Mouse (Mus musculus) Muller cell, postnatal 12 days (primary cell): ENCODE results near the gene Srrm2.

ENCODE experiments used
- DNase-seq: peaks from one replicate; pipeline ENCODE4 v3.0.0-alpha.2; 2015; ENCODE audit errors: inconsistent ontology term

Gene Srrm2

DNA sequence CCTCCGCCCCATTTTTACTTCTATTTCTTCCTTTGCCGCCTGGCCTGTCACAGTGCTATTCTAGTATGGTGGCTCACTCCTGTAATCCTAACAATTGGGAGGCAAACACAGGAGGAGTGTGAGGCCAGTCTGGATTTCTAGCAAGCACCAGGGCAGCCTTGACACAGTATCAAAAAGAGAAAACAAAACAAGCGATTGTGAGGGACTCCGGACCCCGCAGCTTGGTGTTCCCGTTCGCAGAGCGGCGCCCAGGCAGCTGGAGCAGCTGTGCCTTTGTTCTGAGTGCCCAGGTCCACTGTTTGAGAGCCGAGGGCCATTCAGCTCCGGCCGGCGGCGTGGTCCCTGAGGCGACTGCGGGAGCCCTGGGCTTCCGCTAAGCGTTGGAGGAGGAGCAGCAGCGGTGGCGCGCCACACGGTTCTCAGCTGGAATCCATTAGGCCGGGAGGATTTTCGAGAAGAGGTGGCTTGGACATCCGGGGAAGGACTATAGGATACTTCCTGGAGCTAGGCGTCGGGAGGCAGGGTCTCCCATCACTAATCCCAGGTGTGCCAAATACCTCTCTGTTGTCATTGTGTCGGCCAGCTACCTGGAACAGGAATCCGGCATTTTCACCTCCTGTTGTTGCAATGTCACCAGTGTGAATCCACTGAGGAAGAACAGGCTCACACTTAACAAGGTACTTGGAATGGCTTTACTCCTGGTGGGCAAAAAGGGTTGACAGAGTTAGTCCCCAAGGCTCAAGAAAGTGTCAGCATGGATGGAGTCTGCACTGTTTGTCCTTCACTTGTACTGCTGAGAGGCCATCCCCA, at the start of gene Srrm2:
TSS of gene Srrm2 (plus strand) at position 264 of the 810 bp plus-strand sequence.
- peak; percentile 64 for DNase-seq

DNA sequence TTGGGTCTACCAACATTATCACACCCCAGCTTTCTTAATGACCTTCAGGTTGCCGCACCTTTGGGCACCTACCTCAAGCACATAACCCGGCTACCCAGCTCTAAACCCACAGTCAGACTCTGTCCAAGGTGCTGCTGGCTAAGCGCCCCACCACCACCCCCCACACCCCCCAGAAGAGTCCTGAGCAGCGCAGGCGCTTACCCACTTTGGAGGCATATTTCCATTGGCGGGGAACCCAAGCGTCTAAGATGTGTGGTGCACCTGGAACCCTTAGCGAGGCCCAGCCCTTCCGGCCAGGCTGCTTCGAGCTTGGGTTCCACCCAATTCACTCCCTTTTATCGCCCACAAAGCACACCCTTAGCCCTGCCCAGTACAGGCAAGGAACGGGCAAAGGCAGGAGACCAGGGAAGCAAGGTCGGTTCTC, 49.7 kb upstream of the Srrm2 start, which contains the start of gene Paqr4:
TSS of gene Paqr4 (minus strand) at position 270 of the 424 bp plus-strand sequence.
- no peak for DNase-seq

DNA sequence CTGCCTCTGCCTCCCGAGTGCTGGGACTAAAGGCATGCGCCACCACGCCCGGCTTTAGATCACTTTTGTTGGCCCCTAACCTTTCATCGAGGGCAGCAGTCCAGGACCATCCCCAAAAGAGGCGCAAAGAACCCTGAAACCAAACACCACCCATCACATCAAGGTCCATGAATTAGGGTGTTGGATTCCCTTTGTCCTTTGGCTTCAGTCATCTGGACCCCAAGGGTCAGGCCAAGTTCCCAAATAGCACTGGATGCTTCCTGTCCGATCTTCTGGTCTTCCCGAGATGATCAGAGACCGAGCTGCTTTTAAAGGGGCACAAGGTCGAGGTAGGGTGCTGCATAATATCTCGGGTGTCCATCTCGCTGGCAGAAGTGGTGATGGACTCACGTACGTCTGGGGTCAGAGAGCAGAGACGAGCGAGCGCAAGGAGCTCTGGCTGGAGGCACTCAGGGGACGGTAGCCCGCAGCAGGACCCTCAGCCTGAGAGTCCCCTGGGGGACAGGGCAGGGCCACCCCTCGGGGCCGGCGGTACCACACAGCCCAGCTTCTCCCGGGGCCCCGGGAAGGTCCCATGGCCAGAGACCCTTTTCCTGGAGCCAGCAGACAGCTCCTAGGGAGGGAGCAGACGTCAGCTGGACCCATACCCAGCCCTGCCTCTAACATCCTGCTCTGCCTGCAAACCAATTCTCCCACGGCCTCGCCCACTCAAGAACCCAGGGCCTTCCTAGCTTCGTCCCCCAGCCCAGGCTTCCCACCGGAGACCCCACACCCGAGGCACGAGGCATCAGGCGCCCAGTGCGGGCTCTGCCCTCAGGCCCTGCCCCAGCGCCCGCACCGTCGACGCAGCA, 48.7 kb upstream of the Srrm2 start:
- no peak for DNase-seq

DNA sequence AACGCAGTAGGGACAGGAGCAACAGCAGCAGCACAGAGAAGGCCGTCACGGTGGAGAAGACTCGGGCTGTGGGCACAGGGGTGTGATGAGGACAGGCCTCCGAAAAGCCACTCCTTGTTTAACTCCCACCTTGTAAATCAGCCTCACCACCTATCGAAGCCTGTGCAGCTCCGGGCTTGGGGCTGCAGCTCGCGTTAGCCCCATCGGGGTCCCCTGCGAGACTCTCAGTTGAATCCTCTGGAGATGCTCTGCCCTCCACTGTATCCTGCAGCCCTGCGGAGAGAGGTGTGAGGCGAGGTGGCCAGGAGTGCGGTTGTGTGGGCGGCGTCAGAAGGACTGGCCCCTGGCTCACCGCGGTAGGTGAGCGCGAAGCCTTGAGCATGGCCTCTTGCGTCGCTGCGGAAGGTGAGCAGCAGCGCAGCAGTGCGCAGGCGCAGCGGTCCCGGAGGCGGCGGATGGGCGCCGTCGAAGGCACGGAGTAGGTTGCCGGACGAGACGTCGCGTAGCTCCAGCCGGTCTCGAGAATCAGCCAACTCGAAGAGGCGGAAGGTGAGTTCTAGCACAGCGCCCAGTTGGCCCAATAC, 48.0 kb upstream of the Srrm2 start:
- no peak for DNase-seq

DNA sequence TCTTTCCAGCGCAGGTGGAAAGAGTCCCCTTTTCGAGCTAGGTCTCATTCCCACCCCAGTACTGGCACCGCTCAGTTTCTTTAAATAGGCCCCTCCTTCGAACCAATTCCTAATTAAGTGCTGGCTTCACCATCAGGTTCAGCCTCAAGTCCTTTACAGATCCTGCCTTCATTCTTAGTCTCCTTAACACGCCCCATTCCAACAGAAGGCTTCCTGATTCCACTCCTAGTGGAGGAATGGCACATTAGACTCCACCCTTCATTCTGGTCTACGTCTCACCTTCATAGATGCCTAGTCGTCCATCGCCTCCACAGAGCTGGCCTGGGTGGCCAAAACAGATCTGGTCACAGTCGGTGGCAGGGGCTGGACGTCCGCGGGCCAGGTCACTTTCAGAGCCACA, 47.4 kb upstream of the Srrm2 start:
- no peak for DNase-seq

DNA sequence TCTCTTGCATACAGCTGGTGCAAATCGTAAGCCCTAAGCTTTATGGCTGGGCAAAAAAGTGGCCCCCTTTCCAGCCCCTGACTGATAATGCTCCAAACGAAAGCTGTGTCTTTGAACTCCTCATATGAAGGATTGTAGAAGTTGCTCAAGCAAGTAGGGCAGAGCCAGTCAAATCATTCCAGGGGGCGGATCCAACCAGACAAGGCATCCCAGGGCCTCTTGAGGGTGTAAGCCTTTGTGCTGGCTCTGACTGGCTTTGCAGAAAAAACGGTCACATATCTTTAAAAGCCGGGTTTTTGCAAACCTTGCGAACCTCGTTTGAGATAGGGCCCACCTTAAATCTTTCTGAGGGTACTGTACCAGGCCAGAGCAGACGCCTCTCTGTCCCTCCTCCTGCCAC, 46.3 kb upstream of the Srrm2 start:
- no peak for DNase-seq

DNA sequence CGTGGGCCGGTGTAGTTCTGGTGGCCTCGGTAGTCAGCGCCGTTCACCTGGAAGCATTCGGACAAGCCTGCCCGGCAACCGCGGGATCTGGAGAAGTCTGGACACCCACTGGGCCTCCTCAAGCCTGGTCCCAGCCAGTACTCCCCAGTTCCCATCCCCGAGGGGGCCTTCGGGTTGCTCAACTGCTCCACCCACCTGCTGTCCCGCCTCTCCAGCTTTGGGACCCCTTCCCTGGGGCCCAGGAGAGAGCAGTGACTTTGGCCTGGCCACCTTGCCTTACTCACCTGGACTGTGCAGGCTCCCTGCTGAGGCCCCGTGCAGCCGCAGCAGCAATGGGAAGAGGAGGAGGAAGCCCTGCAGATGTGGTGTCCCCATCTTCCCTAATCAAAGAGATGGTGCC, 45.7 kb upstream of the Srrm2 start:
- DNase-seq = no peak

DNA sequence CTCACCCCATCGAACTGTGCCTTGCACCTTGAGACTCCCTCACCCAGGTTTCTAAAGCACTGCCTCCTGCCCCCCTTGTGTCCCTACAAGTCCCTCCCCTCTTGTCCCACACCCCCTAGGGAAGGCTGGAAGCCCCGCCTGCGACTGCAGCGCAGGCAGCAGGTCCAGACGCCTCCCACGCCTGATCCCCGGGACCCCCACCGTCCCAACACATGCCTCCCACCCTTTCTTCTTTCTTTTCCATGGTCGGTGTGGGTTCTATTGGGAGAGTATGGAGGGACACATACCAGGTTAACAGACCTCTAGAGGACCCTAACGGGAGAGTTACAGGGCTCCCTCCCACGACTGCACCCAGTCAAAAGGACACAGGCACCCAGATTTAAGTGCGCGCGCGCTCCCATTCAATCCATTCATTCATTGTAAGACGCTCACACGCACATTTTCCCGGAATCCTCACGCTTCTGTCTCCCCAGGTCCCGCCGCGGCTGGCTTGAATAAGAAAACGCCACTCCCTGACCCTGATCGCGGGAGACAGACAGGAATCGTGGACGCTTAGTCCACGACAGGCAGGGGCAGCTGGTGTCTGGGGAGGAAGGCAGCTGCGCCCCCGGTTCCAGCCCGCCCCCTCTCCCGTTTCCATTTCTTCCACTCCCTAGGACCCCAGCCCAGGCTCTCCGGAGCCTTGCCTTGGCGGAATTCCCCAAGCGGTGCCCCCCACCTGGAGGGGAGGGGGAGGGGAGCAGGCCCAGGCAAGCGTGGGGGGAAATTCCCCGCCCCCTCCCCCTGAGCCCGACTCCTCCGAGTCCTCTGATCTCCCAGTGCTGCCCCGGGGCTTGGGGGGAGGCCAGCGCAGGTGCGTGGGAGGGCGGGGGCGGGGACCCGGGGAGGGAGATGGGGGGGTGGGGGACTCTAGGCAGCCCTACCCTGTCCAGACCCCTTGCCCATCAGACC, 44.8 kb upstream of the Srrm2 start, which contains the start of gene Kremen2:
TSS of gene Kremen2 (minus strand) at position 533 of the 951 bp plus-strand sequence.
- peak; percentile 30 for DNase-seq

DNA sequence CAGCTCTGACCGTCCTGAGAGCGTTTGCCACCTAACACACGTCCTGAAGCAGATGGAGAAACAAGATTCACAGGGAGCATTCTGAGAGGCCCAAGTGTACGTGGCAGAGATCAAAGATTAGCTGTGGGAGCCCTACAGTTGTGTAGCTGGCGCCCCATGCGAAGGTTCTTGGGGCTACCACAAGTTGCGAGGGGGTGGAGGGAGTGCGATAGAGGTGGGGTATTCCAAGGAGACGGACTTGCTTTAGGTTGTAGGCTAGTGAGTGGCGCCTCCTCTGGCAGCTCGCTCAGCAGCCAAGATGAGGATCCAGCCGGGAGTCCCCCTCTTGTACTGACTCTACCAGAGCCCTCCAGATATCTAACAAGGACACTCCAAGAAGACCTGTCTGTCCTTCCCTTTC, 44.0 kb upstream of the Srrm2 start:
- DNase-seq = no peak

DNA sequence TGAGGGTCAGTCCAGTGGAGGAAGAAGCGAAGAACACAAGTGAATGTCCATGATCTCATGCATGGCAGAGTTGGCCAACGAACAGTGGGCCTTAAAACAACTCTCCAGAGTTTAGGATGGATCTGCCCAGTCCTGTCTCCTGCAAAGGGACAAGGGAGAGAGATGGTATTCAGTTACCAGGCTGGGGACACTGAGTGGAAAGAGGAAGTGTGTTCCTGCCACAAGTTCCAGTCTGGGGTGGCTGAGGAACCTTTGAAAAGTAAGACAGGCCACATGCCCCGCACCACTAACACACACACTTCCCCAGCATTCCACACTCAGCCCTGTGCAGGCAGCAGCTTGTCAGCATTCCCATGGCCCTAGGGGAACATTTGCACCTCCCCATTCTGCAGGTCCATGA, 43.6 kb upstream of the Srrm2 start:
- no peak for DNase-seq

DNA sequence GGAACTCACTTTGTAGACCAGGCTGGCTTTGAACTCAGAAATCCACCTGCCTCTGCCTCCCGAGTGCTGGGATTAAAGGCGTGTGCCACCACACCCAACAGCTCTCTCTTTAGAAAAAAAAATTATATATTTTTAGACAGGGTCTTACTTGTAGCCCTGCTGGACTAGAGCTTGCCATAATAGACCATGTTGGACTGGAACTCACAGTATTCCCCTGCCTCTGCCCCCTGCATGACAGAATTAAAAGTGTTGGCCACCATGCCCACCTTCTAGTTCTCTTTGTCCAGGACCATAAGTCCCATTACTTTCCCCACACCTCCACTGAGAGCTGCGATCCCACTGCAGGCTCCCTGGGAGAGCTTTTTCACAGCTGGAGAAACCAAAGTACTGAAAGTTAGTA, 42.9 kb upstream of the Srrm2 start:
- no peak for DNase-seq

DNA sequence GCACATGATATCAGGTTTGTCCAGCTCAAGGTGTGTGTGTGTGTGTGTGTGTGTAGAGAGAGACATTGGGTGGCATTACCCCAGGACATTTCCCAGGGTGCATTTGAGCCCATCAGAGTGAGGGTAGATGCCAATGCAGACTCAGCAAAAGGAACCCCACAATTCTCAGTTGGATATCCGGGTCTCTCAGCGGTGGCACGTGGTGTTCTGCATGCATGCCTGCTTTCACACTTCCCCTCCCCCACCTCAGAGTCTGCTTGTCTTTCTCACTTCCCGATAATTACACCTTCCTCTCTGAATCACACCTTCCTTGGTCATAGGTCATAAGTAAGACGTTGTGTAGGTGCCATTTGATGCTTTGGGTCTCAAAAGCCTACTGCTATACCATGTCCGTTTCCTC, 42.3 kb upstream of the Srrm2 start:
- DNase-seq = no peak

DNA sequence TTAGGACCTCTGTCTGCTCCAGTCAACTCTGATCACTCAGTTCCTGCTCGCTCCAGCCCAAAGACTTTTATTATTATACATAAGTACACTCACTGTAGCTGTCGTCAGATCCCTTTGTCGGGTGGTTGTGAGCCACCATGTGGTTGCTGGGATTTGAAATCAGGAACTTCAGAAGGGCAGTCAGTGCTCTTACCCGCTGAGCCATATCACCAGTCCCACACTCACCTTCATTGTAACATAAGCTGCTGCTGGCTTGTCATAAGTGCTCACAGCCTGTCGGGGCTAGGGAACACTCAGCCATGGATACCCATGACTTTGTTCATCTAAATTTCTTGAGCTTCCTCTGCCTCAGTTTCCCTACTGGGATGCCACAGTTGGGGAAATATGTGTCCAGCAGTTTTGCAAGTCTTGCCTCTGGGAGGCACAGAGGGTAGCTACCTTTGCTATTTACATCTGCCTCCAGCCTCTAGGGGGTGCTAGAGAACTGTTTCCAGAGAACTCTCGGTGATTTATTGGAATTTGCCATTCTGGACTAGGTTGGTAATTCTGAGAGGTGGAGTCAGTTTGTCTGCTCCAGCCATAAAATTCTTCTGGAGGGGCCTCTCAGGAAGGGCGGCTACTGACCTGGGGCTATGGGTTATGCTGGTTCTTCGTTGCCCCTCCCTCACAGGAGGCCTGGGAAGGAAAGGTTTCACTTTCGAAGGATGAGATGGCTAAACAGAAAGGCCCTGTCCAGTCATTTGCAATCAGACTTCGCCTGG, 41.5 kb upstream of the Srrm2 start:
- DNase-seq = peak; percentile 54

DNA sequence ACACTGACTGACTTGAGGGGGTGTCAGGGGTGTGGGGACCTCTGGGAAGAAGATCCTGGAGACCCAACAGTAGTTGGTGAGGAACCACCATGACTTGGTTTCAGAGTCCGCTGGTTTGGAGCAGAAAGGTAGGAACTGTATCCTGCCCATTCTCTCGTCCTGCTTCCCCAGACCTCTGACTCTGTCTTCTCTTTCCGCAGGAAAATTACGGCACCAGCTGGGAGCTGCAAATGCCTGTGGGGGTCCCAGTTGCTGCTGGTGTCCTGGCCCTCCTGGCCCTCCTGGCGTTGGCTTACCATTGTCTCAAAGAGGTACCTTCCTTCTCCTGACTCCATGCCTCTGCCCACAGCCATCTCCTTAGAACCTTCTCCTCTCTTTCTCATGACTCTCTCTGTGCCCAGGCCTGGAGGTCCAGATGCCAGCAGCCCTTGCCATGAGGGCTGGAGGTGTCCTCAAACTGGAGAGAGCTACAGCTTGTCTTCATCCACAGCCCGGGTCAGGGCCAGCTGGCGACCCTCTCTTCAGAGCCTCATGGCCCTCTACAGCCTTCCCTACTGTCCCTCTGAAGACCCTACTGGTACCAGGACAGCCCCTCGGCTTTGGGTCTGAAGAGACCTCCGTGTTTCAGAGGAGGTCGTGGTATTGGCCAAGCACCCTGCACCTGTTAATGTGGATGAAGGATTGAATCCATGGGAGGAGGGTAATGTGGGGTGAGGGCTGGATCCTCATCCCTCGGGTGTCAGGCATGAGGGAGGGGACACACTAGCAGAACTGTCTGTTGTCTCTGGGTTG, 40.7 kb upstream of the Srrm2 start:
- DNase-seq = no peak

DNA sequence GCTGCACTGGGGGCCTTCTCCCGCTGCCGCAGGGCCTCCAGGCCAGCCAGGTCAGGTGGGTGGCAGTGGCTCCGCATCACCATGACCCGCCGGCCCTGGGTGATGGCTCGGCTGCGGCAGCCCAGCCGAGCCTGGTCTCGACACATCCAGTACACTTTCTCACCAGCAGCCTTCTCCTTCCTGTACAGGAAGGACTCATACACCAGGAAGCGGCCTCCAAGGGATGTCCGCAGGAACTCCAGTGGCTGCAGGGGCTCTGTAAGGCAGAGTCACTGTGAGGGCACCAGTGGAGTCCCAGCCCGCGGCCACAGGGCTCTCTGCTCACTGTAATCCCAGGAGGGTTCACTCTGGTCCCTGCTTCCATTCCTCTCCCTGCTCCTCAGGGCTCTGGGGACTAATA, 34.6 kb upstream of the Srrm2 start:
- DNase-seq = no peak

DNA sequence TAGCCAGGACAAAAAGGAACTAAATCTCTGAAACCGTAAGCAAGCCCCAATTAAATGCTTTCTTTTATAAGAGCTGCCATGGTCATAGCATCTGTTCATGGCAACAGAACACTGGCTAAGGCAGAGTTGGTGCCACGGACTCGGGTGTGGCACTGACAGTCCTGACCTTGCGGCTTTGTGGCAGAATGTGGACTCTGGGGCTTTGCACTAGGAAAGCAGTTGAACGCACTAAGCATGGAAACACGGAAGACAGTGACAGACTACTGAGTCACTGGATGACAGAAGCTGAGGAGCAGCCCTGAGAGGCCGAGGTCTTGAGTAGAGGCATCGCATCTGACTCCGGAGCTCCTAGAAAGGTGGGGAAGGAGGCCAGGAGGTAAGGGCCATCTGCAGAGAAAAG, 32.8 kb upstream of the Srrm2 start:
- no peak for DNase-seq

DNA sequence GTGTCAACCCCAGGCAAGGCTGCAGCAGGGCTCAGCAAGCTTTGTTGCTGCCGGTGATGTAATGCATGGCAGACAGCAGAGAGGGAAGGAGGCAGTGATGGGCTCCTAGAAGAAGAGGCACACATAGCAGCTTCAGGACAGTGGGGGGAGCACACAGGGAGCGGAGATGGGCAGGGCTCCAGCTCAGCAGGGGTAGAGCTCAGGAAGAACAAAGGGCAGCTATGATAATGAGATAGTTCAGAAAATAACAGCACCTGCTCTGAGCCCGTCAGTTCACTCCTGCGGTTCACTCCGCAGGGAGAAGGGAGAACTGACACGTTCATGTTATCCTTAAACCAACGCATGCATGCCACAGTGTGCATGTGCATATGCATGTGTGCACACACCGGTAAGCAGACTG, 31.5 kb upstream of the Srrm2 start:
- no peak for DNase-seq

DNA sequence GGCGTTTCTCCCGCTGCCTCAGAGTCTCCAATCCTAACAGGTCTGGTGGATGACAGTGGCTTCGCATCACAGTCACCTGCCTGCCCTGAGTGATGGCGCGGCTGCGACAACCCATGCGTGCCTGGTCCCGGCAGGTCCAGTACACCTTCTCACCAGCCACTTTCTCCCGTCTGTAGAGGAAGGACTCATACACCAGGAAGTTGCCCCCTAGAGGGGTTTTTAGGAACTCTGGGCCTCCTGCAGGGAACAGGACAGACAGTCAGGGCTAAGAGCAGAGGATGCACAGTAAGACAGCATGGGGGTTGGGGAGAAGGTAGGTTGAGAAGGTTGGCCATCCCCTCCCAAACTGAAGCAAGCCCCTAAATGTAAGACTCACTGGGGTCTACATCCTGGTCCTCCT, 30.1 kb upstream of the Srrm2 start:
- no peak for DNase-seq

DNA sequence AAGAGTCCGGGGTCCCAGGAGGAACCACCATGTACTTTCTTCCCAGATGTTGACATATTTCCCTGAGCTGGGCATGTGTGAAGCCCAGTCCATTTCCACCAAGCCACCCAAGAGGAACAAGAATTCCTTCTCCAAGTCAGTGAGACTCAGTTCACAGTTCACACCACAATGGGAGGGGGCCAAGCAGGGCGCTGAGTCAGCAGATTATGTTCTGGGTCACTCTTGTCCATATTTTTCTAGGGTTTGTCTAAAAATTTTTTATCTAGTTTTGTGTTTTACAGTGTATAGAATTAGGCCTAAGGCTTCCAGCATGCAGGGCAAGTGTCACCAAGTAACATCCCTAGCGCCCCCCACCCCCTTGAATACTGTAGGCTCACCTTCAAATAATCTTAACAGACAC, 29.2 kb upstream of the Srrm2 start:
- DNase-seq = no peak

DNA sequence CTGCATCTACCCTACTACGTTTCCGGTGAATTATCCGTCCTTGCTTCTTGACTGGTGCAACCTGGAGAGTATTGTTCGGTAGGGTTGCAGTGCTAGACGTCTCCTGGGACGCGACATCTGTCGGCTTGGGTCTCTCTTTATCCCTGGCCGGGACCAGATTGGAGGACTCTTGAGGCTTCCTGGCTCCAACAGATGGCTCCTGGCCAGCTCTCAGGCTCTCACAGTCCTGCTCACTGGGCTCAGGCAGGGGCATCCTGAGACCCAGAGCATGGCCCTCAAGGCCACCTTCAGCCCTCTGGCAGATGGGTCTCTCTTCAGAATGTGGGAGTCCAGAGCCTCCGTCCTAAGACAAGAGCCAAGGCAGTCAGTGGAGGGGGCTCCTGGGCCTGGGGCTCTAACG, 27.4 kb upstream of the Srrm2 start:
- no peak for DNase-seq
